Mouse (Mus musculus) brain, embryonic 14.5 days (tissue): Measurements from ENCODE around the gene Hist1h3c.

Experiments
- CTCF ChIP-seq: fragments of 200-500 bp; IDR thresholded peaks from 2 replicates; pipeline ENCODE4 v1.5.1; 2012; ENCODE audit warnings: inconsistent platforms, mild to moderate bottlenecking, moderate library complexity, borderline replicate concordance; ENCODE audit not compliant: insufficient read depth, insufficient read length; ENCODE audit errors: extremely low read depth
- POLR2A ChIP-seq: fragments of 200-500 bp; IDR thresholded peaks from 2 replicates; pipeline ENCODE4 v1.6.1; 2012; ENCODE audit warnings: mild to moderate bottlenecking, inconsistent platforms, borderline replicate concordance; ENCODE audit not compliant: poor library complexity, insufficient read depth, insufficient read length, severe bottlenecking; ENCODE audit errors: extremely low read depth

- no peak for TF ChIP-seq CTCF
- no peak for TF ChIP-seq POLR2A
Measured at GRCm38 (mm10) chr13:23740910-23741309, 4.5 kb downstream of the Hist1h3c start.
